Mouse (Mus musculus) CH12.LX (cell line): Measurements from ENCODE around the gene Msx1. TPM values are rescaled to one million over a fixed set of nuclear protein-coding genes. Genes with fewer than 3 reads are reported as not detected.

Experiments used
- DNase-seq: peaks from one replicate; pipeline ENCODE4 v3.0.0-alpha.2; 2013; ENCODE audit errors: extremely low read depth
- H3K27ac ChIP-seq: 2 replicates; pipeline ENCODE4 v1.5.1; 2012; ENCODE audit warnings: low read depth, mild to moderate bottlenecking, control low read depth, moderate library complexity; ENCODE audit not compliant: insufficient read depth
- H3K27me3 ChIP-seq: replicated peaks from 2 replicates; pipeline ENCODE3; 2012; ENCODE audit warnings: inconsistent platforms
- H3K36me3 ChIP-seq, 2 experiments: replicated peaks in 1 of 2; 2 replicates each; pipeline versions ENCODE3 to v1.6.1; 2012; ENCODE audit warnings: inconsistent platforms in 1 of 2, low read length in 1 of 2, mild to moderate bottlenecking in 1 of 2, mixed read lengths in 1 of 2, moderate library complexity in 1 of 2; ENCODE audit not compliant: control insufficient read depth in 1 of 2, insufficient read depth in 1 of 2
- H3K4me1 ChIP-seq, 2 experiments: 2 replicates each; pipeline ENCODE4 v1.6.1; 2012; ENCODE audit warnings: inconsistent platforms in 1 of 2, moderate library complexity in 1 of 2; ENCODE audit not compliant: insufficient read depth in 2 of 2, control insufficient read depth in 1 of 2
- H3K4me2 ChIP-seq: 2 replicates; pipeline ENCODE4 v1.6.1; 2012; ENCODE audit warnings: low read depth, mild to moderate bottlenecking, control low read depth; ENCODE audit not compliant: poor library complexity, insufficient read depth, severe bottlenecking
- H3K4me3 ChIP-seq, 3 experiments: fragments of 150-350 bp in 1 of 3; sonication (generic) in 1 of 3; replicated peaks in 1 of 3; 2 replicates each; pipeline versions ENCODE3 to v1.5.1; 2011 to 2012; ENCODE audit warnings: low read depth in 2 of 3, low read length in 2 of 3, mild to moderate bottlenecking in 2 of 3, moderate library complexity in 2 of 3, control low read depth in 1 of 3, improper control_type of control experiment in 1 of 3, inconsistent platforms in 1 of 3, mixed read lengths in 1 of 3; ENCODE audit not compliant: poor library complexity in 1 of 3
- H3K79me2 ChIP-seq: replicated peaks from 2 replicates; pipeline ENCODE4 v1.6.1; 2012; ENCODE audit warnings: mild to moderate bottlenecking, moderate library complexity; ENCODE audit not compliant: control insufficient read depth, poor library complexity, insufficient read depth, severe bottlenecking; ENCODE audit errors: extremely low read depth
- H3K9ac ChIP-seq: 2 replicates; pipeline ENCODE4 v1.6.1; 2012; ENCODE audit warnings: low read depth, mild to moderate bottlenecking, control low read depth, moderate library complexity; ENCODE audit not compliant: insufficient read depth
- H3K9me3 ChIP-seq: replicated peaks from 2 replicates; pipeline ENCODE3; 2012; ENCODE audit warnings: low read length, inconsistent platforms, mixed read lengths
- CTCF ChIP-seq, 2 experiments: IDR thresholded peaks in 1 of 2; conservative IDR thresholded peaks in 1 of 2; 2 replicates each; pipeline ENCODE4 v1.5.1; 2011 to 2012; ENCODE audit warnings: low read depth in 2 of 2, low read length in 2 of 2, improper control_type of control experiment in 1 of 2, inconsistent platforms in 1 of 2, mild to moderate bottlenecking in 1 of 2, moderate library complexity in 1 of 2
- ELF1 ChIP-seq: IDR thresholded peaks from 2 replicates; pipeline ENCODE4 v1.6.1; 2014; ENCODE audit warnings: low read depth, mild to moderate bottlenecking, inconsistent platforms, low read length, improper control_type of control experiment
- EP300 ChIP-seq: IDR thresholded peaks from 2 replicates; pipeline ENCODE4 v1.6.1; 2011; ENCODE audit warnings: low read length, improper control_type of control experiment
- JUN ChIP-seq: IDR thresholded peaks from 2 replicates; pipeline ENCODE4 v1.6.1; 2011; ENCODE audit warnings: low read depth, mild to moderate bottlenecking, low read length, improper control_type of control experiment, moderate library complexity; ENCODE audit not compliant: insufficient read depth
- JUND ChIP-seq: conservative IDR thresholded peaks from 2 replicates; pipeline ENCODE4 v1.6.1; 2011; ENCODE audit warnings: low read depth, low read length, improper control_type of control experiment
- MAX ChIP-seq: IDR thresholded peaks from 2 replicates; pipeline ENCODE4 v1.6.1; 2011; ENCODE audit warnings: low read length, improper control_type of control experiment
- MXI1 ChIP-seq: IDR thresholded peaks from 2 replicates; pipeline ENCODE4 v1.6.1; 2011; ENCODE audit warnings: mild to moderate bottlenecking, low read depth, low read length, improper control_type of control experiment
- NELFE ChIP-seq: IDR thresholded peaks from 2 replicates; pipeline ENCODE4 v1.6.1; 2011; ENCODE audit warnings: low read depth, low read length, improper control_type of control experiment
- POLR2AphosphoS2 ChIP-seq: IDR thresholded peaks from 2 replicates; pipeline ENCODE4 v1.6.1; 2011; ENCODE audit warnings: low read depth, low read length, improper control_type of control experiment
- TBP ChIP-seq: conservative IDR thresholded peaks from 2 replicates; pipeline ENCODE4 v1.6.1; 2011; ENCODE audit warnings: low read depth, low read length, improper control_type of control experiment
- UBTF ChIP-seq: IDR thresholded peaks from 2 replicates; pipeline ENCODE4 v1.6.1; 2012; ENCODE audit warnings: low read depth, mild to moderate bottlenecking, inconsistent platforms, low read length, improper control_type of control experiment, moderate library complexity
- dilution Hi-C: fragments of 300-500 bp; cut with MboI; formaldehyde crosslinking; loops from 2 replicates; pipeline ENCODE4 v1.14.3; 2020; ENCODE audit warnings: low sequenced_read_pairs; ENCODE audit not compliant: extremely low pct_unique_long_range_greater_than_20kb, extremely low pct_ligation_motif_present
- in situ Hi-C: fragments of 300-500 bp; cut with MboI; formaldehyde crosslinking; loops from 3 replicates; pipeline ENCODE4 v1.14.3; 2019; ENCODE audit warnings: low sequenced_read_pairs, low pct_ligation_motif_present, low pct_unique_long_range_greater_than_20kb, mixed read lengths
- polyA plus RNA-seq: library from polyadenylated mRNA; unstranded; fragments of >175 nt; gene quantifications from 2 replicates; pipeline ENCODE4 v1.2.1, GENCODE M21; 2012; ENCODE audit warnings: low read depth; ENCODE audit not compliant: insufficient read length
- total RNA-seq, 2 experiments: library from RNA; depleted of rRNA; stranded (reverse); fragments of 300-350 nt in 1 of 2; fragments of >200 nt in 1 of 2; gene quantifications; 2 replicates each; pipeline ENCODE4 v1.2.3; 2012 to 2014

The Msx1 gene
- total and polyA plus RNA-seq, 3 experiments: not detected

DNA sequence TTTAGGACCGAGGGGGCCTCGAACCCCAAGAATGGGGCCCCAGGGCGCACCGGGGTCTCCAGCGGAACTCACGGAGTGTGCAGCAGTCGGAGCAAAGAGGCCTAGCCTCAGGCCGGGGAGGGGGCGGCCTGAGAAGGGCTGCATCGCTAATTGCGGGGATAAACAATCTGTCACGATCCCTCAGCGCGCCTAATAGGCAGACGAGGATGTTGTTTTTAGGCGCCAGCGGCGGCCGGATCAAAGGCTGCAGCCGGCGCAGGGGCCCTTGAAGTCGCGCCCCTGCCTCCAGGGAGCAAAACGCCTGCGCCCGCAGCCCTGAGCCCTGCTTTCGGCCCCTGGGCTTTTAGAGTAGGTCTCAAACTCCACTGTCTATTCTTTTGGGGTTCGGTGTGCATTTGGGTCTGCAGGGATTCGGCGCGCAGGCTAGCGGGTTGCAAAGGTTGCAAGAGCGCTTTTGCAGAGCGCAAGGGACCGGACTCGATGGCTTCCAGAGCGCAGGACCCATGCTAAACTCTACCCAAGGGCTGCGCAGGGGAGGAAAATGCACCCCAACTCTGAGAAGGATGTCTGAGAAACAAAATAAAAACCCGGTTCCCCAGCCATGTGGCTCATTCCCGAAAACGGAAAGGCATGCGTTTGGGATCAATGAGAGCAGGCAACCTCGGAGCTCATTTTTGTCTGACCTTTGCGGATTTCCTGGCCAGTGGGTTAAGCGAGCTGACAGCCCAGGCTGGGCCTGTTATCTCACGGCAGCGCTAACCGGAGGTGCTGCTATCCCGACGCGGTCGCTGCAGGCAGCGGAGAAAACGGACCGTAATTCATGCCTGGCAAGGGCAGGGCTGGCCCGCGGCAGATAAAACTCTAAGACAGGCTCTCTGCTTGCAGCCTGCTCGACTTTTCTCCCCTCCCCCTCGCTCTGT lies 2.6 kb upstream of the Msx1 start:
- dilution Hi-C loops: no loop called here
- in situ Hi-C loops: no loop called here
- H3K9me3 ChIP-seq: peaks cover 54% of the 10 kb centered on the region
- no peak overlapping the region for H3K4me2 ChIP-seq
- no peak overlapping the region for H3K27ac ChIP-seq
- no peak overlapping the region for H3K4me3 ChIP-seq
- no peaks in the 10 kb centered on the region for H3K36me3 ChIP-seq
- H3K27me3 ChIP-seq: peaks cover 16% of the 10 kb centered on the region
- H3K79me2 ChIP-seq: no peaks in the 10 kb centered on the region
- no peak for DNase-seq
- no peaks in the 10 kb centered on the region for H3K4me1 ChIP-seq
- TF ChIP-seq UBTF (no peak), TBP (no peak), JUN (no peak), EP300 (no peak), ELF1 (no peak), POLR2AphosphoS2 (no peak), NELFE (no peak), MAX (no peak), JUND (no peak)
- no peak overlapping the region for H3K9ac ChIP-seq

GRCm38 (mm10) chr5:37825611-37826445 lies 1.4 kb upstream of the Msx1 start:
- H3K4me3 ChIP-seq: no peak overlapping the region
- dilution Hi-C loops (no loop called here), in situ Hi-C loops (no loop called here)
- H3K27ac ChIP-seq: no peak overlapping the region
- H3K27me3 ChIP-seq: peaks cover 4% of the 10 kb centered on the region
- no peak overlapping the region for H3K9ac ChIP-seq
- H3K4me2 ChIP-seq: no peak overlapping the region
- TF ChIP-seq MXI1 (no peak), CTCF (conservative IDR thresholded peaks at IDR 0.05 in 1 of 2, IDR thresholded peaks at IDR 0.05 in 1 of 2; ENCODE audit: low read depth in 2 of 2, low read length in 2 of 2) (no peak)
- TF ChIP-seq, all 38 proteins: peak for 0
- Histone ChIP-seq H3K79me2 (no peaks in the 10 kb centered on the region), H3K9me3 (peaks cover 62% of the 10 kb centered on the region), H3K4me1 (no peaks in the 10 kb centered on the region), H3K36me3 (no peaks in the 10 kb centered on the region)
- no peak for DNase-seq
